Mouse (Mus musculus) gastrocnemius, postnatal 25 days (tissue): Measurements from ENCODE around the gene Gabrr3. TPM values are rescaled to one million over a fixed set of nuclear protein-coding genes. Genes with fewer than 3 reads are reported as not detected.

Experiments
- DNase-seq: peaks from one replicate; pipeline ENCODE4 v3.0.0; 2022
- total RNA-seq, 2 experiments: library from RNA; stranded (reverse); gene quantifications; 1 replicate in 1 of 2; 2 replicates in 1 of 2; pipeline ENCODE4 v1.2.3; 2021

Gabrr3 gene
- total RNA-seq, 2 experiments from 2014 or later = not detected

DNA sequence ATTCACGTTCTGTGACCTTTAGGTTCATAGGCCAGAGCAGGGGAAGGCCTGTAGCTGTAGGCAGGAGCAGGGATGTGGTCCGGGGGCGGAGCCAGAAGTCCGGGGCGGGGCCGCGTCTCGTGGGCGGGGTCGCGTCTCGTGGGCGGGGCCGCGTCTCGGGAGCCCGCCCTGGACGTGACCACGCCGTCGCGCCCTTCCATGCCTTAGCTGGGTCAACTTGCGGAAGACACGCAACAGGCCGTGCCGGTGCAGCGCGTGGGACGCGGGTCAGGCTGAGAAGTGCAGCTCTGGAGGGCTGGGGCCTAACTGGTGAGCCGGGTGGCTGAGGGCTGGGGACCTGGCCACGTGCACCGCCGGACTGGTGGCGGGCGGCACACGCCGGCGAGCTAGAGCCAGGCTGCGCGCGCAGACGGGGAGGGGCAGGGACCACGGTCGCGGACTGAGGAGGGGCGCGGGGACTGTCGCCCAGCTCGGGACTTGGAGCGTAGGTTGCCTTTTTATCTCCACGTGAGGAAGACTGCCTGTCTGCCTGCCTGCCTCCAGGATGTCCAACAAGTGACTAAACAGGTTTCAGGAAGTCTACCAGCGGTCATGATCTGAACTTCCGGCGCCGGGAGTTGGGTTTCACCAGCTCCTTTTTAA is 64.6 kb downstream of the Gabrr3 start, which contains the start of gene Riox2:
Gene Riox2 (plus strand): TSS at position 139 of the 642 bp plus-strand sequence.
- DNase-seq = peak; percentile 76

DNA sequence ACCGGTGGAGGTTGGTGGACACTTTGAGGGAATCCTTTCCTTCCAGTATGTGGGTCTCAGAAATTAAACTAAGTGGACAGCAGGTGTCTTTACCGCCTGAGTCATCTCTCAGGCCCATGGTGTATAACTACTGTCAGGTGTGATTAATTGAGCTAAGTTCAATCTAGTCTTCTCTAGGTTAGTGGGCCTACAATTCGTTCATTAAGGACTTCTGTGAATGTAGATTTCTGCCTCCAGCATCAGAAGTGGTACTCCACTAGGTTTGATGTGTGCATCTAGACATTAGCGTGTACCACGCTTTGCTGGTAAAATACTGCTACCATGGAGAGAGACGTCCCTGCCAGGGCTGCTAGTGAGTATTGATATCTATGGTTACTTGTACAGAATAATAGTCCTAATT is 65.4 kb downstream of the Gabrr3 start:
- no peak for DNase-seq

DNA sequence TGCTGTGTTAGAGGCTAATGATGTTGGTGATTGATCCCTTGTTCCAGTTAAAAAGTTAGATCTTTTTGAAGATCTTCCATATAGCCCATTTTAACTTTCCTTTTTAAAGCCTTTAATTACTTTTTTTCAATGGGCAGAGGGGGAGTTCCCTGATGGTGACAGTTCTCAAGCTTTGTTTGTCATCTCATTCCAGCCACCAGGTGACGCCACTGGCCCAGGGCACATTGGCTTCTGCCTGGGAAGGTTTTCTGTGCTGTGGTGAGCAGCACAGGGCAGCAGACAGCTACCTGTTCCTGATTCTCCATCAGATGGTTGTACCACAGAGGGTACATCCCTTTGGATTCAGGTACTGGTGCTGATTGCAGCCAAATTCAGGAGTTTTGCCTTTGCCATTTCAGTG is 67.7 kb downstream of the Gabrr3 start:
- DNase-seq = peak; percentile 35

DNA sequence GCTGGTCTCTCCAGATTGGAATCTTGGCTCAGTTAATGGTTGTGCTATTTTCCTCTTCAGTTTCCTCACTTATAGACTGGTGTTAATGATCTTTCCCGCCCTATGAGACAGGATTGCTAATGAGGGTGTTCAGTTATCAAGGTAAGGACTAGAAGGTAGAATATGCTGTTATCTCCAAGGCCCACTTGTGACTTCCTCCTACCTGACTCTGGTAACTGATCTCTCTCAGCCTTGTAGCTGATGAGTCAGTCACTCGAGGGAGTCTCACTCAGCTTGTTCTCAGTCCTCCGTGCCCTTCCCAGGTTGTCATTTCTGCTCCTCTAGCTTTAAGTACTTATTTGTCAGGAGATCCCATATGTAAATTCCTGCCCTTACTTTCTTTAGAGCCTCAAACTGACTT is 70.8 kb downstream of the Gabrr3 start:
- DNase-seq = no peak

DNA sequence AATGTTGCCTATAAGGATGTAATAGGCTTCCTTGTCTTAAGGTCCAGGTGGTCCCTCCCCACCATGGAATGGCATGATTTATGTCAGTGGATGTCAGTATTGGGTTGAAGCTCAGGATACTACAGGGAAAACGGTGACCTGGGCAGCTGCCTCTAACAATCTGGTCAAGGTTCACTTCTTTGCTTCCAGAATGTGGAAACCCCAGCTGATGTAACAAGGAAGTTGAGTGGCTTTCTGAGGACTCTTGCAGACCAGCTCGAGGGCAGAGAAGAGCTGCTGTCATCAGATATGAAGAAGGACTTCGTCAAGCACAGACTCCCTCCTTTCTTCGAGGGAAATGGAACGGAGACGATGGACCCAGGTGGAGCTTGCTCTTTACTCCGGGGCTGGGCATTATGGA is 80.1 kb downstream of the Gabrr3 start:
- no peak for DNase-seq

DNA sequence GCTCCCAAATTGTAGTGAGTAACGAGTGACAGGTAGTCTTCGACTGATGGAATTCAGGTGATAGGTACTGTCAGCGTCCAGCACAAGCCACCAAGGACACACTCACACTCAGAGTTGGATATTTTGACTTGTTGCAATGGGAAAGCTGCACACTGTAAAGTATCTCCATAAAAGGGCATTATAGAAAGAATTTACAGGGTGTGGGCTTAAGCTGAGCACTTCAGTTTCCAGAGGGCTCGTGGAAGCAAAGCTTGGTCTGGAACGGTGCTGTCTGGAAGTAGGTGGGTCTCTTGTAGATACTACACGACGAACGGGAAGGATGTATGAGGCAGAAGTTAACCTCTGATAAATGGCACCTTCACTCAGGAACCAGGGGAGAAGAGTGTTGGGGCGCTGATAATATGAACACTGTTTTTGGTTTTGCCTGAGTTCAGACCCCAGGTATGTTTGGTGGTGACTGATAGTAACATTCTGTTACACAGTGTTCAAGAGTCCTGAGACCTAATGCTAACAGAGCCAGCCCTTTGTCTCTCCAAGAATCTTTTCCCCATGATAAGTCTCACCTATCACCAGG is 80.9 kb downstream of the Gabrr3 start:
- no peak for DNase-seq

DNA sequence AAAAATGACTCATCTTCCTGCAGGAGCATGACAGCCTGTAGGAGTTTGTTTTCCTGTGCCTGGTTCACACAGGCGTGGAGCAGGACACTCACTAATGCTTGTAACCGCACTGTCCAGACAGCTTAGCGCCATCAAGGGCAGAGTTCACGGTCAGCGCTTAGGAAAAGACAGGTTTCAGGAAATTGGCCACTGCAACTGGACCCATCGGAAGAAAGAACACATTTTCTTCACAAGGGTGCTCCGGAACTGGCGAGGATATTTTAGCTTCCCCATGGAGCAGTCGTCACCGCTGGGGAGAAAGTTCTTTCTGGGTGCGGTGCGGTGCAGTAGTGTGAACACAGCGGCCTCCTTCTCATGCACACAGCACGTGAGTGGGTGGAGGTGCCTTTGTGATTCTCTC is 86.1 kb downstream of the Gabrr3 start:
- DNase-seq = no peak

DNA sequence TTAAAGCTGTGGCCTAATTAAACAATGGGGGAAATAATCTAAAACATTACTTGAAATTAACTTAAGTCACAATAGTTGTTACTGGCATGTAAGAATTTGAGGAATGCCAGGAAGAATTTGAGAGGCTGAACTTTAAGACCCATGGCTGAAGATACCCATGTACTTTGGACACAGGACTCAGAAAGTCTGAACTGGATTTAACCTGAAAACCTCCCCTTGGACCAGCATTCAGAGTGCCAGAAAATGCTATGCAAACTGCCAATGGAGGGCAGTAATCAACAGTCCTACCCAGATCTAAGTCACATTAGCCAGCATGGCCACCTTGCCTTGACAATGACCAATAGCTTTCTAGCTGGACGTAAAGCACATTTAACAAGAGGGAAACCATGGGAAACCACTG is 90.8 kb downstream of the Gabrr3 start:
- DNase-seq = no peak

DNA sequence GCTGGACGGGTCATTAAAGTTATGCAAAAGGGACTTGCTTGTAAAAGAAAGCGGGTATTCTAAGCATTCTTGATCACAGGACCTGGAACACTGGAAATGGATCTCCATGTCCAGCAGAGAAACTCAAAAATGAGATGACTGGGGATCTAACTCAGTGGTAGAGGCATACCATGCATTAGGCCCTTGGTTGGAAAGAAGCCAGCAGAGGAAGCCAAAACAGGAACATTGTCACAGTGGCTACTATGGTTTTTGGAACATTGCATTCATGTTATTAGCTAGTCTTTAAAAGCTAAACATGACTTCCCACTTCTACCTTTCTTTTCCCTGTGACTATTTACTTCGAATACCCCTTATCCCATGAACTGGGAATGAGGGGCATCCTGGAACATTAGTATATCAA is 92.0 kb downstream of the Gabrr3 start:
- no peak for DNase-seq

DNA sequence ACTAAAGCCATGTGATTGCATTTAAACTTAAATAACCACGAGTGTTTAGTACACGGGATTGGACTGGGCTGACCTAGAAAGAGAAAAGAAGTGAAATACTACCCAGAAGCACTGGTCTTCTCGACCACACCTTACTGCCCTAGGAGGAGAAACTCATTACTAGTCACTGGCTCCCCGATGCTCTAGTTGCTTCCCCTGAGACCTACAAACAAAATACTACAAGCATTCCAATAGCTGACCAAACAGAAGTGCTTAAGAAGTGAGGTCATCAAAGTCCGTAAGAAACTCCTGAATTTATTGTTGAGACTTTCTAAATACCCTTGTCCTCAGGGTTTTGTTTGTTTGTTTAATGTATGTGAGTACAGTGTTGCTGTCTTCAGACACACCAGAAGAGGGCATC is 102.7 kb downstream of the Gabrr3 start:
- no peak for DNase-seq

Other genes with a start within 250 kb of the Gabrr3 start
- not detected for gene Olfr196, start 236.9 kb upstream of the Gabrr3 start, total RNA-seq
- not detected for gene Olfr198, start 203.8 kb upstream of the Gabrr3 start, total RNA-seq
- gene Olfr199, start 187.6 kb upstream of the Gabrr3 start, total RNA-seq = not detected
- not detected for gene Olfr201, start 134.7 kb upstream of the Gabrr3 start, total RNA-seq
- not detected for gene Olfr202, start 120.5 kb upstream of the Gabrr3 start, total RNA-seq
- not detected for gene Olfr203, start 108.5 kb upstream of the Gabrr3 start, total RNA-seq
- gene Olfr204, start 89.1 kb upstream of the Gabrr3 start, total RNA-seq = not detected
- gene Olfr205, start 76.2 kb upstream of the Gabrr3 start, total RNA-seq = not detected
- not detected for gene Olfr206, start 58.1 kb upstream of the Gabrr3 start, total RNA-seq
- not detected for gene Olfr209, start 43.3 kb upstream of the Gabrr3 start, total RNA-seq
- gene Riox2, start 64.4 kb downstream of the Gabrr3 start, total RNA-seq = 10 to 100 TPM; 15.2 to 16.3 TPM
- gene Crybg3, start 193.6 kb downstream of the Gabrr3 start, total RNA-seq = 10 to 100 TPM; 35.2 to 42.8 TPM
- gene Arl6, start 232.1 kb downstream of the Gabrr3 start, total RNA-seq = 1 to 10 TPM; 2.6 to 2.8 TPM